Mouse (Mus musculus): ENCODE data around the gene Art3.

The Art3 gene

DNA sequence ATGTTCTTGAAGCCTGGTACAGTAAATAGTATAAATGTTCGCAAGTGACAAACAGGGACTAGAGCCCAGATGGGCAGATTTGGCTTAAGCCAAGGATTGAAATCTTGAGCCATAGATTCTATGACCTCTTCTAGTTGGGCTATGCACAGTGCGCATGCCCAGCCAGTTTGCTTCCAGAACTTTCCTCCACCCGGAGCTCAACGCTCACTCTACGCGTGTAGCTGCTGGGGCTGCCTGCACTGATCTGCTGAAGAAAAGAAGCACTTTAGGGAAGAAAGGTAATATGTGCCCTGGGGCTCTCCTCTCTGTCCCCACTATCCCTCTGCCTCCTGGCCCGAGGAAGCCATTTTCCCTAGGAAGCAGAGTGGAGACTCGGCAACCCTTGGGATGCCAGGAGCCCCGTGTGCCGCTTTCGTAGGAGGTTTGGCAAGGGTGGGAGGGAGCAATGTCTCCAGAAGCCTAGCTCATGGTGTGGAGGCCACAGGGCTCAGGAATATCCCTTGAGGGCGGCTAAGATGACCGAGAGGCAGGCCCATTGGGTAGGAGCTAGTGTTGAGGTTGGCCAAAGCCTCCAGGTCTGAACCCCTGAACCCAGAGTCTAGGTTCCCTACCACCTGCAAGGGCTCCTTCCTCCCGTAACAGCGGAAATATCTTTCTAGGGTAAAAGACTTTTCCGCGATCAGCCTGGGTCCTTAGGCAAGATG, at the start of gene Art3:
Art3 (plus strand) TSS at position 193 of the 704 bp plus-strand sequence.
- no peak for TF ChIP-seq GATA4 (IDR thresholded peaks at IDR 0.05; ENCODE audit: insufficient replicate concordance, low read length)

- no peak for TF ChIP-seq GATA4 (IDR thresholded peaks at IDR 0.05; ENCODE audit: insufficient replicate concordance, low read length)
Measured at GRCm38 (mm10) chr5:92282571-92282970, 49.1 kb upstream of the Art3 start.

DNA sequence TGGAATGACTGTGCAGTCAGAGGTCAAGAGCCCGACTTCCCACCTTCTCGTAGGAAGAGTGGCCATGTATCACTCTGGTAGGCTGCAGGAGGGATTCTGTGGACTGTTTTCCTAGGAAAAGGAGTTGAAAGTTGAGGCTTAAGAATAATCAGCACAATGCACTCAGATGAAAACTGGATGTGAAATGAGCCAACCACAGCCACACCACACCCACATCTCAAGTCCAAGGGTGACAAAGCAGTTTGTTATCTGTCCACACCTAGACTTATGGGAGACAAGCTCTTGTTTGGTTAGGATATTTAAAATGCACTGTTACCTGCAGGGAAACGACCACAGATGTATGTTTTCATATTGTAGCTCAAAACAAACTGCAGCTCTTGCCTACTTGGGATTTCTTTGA, 48.5 kb upstream of the Art3 start:
- no peak for TF ChIP-seq GATA4 (IDR thresholded peaks at IDR 0.05; ENCODE audit: insufficient replicate concordance, low read length)

- no peak for TF ChIP-seq GATA4 (IDR thresholded peaks at IDR 0.05; ENCODE audit: insufficient replicate concordance, low read length)
Measured at GRCm38 (mm10) chr5:92287840-92288239, 43.8 kb upstream of the Art3 start.

DNA sequence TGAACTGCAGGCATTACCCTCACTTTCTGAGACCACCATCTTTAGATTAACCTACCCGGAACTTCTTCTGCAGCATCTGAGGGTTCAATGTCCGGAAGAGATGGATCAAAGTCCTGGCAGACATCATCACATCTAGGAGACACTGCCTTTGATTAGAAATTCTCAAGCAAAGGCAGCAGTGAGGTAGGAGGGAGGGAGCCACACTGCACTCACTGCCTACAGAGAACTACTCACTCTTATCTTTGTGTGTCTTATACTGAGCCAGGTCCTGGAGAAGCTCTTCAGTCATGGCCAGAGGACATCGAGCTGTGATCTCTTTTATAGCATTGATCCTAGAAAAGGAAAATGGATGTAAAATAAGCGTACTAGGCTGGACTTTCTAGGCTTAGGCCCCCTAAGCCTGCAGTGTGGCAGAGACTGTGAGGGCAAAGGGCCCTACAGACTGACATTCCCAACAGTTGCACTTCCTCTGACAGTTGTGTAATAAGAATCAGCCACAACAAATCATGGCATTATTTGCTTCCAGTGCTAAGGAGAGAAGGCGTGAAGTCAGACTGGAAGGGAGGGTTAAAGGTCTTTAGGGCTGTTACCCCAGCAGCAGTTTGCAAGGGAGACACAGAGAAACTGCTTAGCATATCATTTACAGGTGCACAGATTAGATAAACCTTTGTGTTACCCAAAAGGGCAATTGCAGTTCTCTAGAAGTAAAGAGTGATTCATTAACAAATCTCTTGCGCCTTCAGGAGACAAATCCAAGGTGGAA, 39.8 kb upstream of the Art3 start:
- TF ChIP-seq GATA4 (IDR thresholded peaks at IDR 0.05; ENCODE audit: insufficient replicate concordance, low read length), result no peak

DNA sequence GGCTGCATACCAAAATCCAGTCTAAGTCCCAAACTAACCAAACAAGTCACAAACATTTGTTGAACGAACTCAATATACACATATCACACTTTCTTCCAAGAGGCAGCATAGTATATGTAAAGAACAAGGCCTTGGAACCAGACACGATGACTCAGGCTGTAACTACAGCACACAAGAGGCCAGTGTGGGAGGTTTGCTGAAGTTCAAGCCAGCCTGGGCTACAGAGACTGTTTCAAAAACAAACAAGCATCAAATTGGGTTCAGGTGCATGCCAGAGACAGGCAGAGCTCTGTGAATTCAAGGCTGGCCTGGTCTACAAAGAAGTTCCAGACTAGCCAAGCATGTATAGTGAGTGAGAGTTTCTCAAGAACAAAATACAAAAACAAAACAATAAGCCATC, 37.1 kb upstream of the Art3 start:
- no peak for TF ChIP-seq GATA4 (IDR thresholded peaks at IDR 0.05; ENCODE audit: insufficient replicate concordance, low read length)

DNA sequence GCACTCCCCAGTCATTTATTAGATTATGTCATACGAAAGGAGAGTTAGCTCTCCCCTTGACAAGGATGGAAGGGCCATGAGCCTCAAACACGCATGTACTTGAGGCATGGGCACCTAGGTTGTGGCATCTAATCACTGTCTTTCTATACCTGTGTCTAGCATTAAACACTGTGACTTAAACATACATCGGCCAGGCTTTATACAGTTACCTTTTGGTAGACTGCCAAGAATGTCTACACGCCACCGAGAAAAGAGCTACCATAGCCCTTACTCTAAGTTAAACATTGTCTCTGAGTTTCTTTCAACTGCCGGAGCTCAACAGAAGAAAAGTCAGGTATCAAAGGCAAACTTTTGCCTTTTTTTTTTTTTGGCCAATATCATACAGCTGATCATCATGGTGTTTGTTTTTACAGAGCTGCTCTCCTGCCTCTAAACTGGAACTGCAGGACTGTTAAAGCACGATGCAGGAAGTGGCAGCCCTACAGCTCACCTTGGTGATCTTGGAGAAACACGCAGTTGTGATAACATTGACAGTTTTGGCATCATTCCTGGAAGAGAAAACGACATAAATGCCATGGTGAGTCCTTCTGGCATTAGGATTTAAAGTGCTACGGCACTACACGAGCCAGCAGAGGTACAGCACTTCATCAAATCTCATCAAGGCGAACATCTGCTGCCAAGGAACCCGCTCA, 29.3 kb upstream of the Art3 start:
- TF ChIP-seq GATA4 (IDR thresholded peaks at IDR 0.05; ENCODE audit: insufficient replicate concordance, low read length), result no peak

GRCm38 (mm10) chr5:92304291-92304690, 27.3 kb upstream of the Art3 start:
- no peak for TF ChIP-seq GATA4 (IDR thresholded peaks at IDR 0.05; ENCODE audit: insufficient replicate concordance, low read length)

GRCm38 (mm10) chr5:92309681-92310511, 21.7 kb upstream of the Art3 start, which contains the start of gene Sdad1:
Sdad1 (minus strand) TSS chr5:92310479.
- TF ChIP-seq GATA4 (IDR thresholded peaks at IDR 0.05; ENCODE audit: insufficient replicate concordance, low read length), result peak; percentile 39; the same call in 1 of the 2 replicates

DNA sequence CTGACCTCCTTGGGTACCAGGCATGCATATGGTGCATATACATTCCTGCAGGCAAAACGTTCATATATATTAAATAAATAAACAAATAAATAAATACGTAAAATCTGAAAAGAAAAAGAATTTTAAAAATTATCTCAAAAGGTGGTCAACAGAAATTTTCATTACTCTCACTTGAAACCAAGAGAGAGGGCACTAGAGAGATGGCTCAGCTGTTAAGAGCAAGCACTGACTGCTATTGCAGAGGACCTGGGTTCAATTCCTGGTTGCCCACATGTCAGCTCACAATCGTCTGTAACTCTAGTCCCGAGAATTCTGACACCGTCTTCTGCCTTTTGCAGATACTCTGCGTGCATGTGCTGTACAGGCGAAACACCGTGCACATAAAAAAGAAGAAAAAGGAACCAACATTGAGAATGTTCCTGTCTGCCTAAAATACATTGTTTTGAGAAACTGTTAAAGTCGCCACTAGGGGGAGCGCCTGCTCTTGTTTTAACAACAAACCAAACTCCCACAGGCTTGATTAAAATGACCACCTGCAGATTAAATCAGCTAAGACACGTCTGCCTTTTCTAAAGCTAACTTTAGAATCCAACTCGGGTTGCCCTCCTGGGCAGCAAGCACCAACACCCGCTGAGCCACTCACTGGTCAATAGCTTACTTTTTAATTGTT, 19.4 kb upstream of the Art3 start:
- TF ChIP-seq GATA4 (IDR thresholded peaks at IDR 0.05; ENCODE audit: insufficient replicate concordance, low read length), result no peak

- no peak for TF ChIP-seq GATA4 (IDR thresholded peaks at IDR 0.05; ENCODE audit: insufficient replicate concordance, low read length)
Measured at GRCm38 (mm10) chr5:92313776-92314175, 17.9 kb upstream of the Art3 start.

DNA sequence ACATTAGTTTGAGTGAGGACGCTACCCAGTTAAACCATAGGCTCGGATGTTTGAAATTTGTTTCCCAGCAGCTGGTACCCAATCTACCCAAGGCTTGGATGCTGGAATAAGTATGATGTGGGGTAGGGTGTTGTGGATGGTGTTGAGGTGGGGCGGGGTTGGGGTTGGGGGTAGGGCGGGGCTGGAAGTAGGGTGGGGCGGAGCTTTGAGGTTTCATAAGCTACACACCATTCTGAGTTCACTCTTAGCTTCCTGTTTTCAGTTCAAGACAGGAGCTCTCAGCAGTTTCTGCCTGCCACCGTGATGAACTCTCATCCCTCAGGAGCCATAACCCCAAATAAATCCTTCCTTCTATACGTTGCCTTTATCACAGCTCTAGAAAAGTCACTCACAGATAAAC, 13.5 kb upstream of the Art3 start:
- TF ChIP-seq GATA4 (IDR thresholded peaks at IDR 0.05; ENCODE audit: insufficient replicate concordance, low read length), result no peak

- no peak for TF ChIP-seq GATA4 (IDR thresholded peaks at IDR 0.05; ENCODE audit: insufficient replicate concordance, low read length)
Measured at GRCm38 (mm10) chr5:92318596-92318995, 13.0 kb upstream of the Art3 start.

DNA sequence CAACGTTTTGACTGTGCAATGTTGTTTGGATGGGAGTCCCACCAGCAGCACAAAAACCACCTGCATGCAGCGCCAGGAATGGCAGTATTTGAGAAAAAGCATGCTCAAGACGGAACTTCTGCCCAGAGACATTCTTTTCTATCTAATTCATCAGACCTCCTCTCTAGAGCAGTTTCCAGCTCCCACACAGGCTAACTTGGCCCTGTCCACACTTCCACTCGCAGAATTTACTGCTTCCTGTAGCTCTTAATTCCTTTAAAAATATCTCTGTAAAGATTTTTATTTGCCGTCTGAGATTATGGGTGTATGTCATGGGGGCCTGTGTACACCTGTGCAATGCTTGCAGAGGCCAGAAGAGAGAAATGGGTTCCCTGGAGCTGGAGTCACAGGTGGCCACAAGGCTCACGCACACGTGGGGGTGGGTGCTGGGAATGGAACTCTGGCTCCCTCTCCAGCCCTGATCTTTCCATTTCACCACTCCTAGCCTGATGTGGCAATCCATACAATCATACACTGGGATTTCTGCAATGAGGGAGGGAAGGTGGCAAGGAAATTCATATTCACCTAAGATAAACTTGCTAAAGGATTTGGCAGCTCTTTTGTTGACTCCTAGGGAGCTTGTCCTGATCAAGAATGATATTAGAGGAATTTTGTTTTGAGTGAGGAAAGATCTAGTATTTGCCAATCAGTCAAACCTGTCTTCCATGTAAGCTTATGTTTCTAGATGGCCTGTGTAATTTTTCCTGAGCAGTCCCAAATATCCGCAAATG, 9.8 kb upstream of the Art3 start:
- TF ChIP-seq GATA4 (IDR thresholded peaks at IDR 0.05; ENCODE audit: insufficient replicate concordance, low read length), result no peak

All from liver, adult (tissue).